Mouse (Mus musculus): Measurements from ENCODE around the gene March9.

March9 gene

GRCm38 (mm10) chr10:127030336-127031296, 29.4 kb downstream of the March9 start, which contains the start of gene Tsfm:
Gene Tsfm (minus strand): TSS chr10:127030840.
- peak; percentile 97 for DNase-seq

- DNase-seq = no peak
Observed at GRCm38 (mm10) chr10:127018422-127018821, 41.6 kb downstream of the March9 start.

- DNase-seq = no peak
Observed at GRCm38 (mm10) chr10:127017071-127017470, 42.9 kb downstream of the March9 start.

- peak; percentile 66 for DNase-seq
Observed at GRCm38 (mm10) chr10:127016488-127016887, 43.5 kb downstream of the March9 start.

Data from kidney, postnatal 10 days (tissue).